Mouse (Mus musculus) urinary bladder, postnatal 36 days (tissue): ENCODE results near the gene Olfr1284.
"Not testable (repeated sequence)": the region's sequence is repeated elsewhere in the genome, so short reads cannot be mapped to it uniquely, and the experiment has no call there.

Source experiments
- DNase-seq, 2 experiments: peaks; one replicate each; pipeline ENCODE4 v3.0.0; 2022; ENCODE audit warnings: low spot score in 2 of 2, mixed read lengths in 1 of 2

Gene Olfr1284

GRCm38 (mm10) chr2:111375222-111375621, at the start of gene Olfr1284:
Gene Olfr1284 (plus strand): TSS chr2:111375522.
- DNase-seq = no peak

- no peak for DNase-seq
These were observed 49.1 kb upstream of the Olfr1284 start, which contains the start of gene Olfr1281 for GRCm38 (mm10) chr2:111326220-111326619. Gene Olfr1281 (plus strand): TSS chr2:111326520.

- not testable (repeated sequence) for DNase-seq
These were observed 41.6 kb upstream of the Olfr1284 start for GRCm38 (mm10) chr2:111333721-111334120.

GRCm38 (mm10) chr2:111335976-111336375, 39.3 kb upstream of the Olfr1284 start, which contains the start of gene Olfr1282:
Gene Olfr1282 (minus strand): TSS chr2:111336076.
- DNase-seq = no peak

DNA sequence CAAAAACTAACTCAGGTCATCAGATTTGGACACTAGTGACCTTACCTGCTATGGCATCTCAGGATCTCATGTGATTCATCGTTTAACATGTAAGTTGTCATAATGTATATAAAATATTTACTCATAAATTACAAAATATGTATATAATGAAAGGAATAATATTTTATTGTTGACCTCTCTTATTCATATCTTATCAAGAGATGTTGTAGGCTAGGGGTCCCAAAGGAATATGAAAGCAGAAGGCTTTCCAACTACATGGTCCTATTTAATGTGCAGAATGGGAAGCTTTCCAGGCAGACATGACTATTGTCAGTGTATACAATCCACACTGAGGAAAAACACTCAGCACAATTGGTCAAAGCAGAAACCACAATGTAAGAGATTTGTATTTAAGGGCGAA, 8.8 kb upstream of the Olfr1284 start, which contains the start of gene Olfr1283:
TSS of gene Olfr1283 (plus strand) at position 301 of the 400 bp plus-strand sequence.
- no peak for DNase-seq

DNA sequence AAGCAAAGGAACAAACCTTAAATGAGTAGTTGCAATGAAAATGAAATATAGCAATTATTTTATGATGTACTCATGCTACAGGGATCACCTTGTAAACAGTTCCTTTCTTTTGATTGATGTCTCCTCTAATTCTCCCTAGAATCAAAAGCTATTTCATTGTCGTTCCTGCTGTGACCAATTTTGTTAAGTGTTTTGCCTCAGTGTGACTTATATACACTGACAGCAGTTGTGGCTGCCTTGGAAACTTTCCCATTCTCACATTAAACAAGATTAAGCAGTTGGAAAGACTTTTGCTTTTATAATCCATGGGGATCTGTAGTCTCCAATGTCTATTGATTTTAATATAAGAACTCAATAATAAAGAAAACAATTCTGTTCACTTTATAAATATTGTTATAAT, 47.6 kb downstream of the Olfr1284 start, which contains the start of gene Olfr1286:
TSS of gene Olfr1286 (minus strand) at position 185 of the 400 bp plus-strand sequence.
- DNase-seq = no peak
